Comparison of ENCODE assay signal across 8 mouse cellular contexts in the genomic region with DNA sequence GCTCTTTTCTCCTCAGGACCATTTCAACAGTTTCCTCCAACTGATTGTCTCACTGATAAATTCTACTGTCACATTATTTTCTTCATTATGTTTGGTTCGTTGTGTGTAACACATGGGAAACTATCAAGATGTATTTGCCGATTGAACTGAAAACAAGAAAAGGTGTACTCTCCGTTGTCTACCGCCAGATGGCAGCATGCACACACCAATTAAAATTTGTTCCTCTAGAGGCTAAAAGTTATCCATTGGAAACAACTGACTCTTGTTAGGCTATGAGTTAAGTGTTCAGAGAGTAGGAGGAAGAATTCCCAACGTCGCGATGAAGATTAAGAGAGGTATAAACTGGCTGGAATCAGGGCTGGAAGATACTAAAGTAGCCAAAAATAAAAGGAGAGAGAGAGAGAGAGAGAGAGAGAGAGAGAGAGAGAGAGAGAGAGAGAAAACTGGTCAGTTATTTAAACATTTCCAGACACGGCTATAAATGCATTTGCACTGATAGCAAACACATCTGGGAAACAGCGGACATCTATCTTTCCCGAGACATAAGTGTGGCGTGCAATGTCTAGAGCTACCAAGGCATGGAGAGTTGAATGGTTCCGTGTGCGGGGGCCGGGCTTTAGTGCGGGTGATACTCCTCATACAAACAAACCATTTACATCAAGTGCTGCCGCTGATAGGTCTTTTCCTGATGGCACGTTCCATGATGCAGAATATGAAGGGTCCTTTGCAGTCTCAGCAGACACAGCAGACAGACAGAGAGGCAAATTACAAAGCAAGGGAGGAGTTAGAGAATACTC.
DNase-seq lines count a peak whose midpoint lies in the region; ATAC-seq and TF ChIP-seq lines count a peak whose summit lies in the region.

No protein-coding gene starts in this region.

- WGBS in heart, embryonic 14.5 days: 37% methylated on average over 17 of the region's 17 CpGs
- WGBS in neural tube, embryonic 11.5 days: 45% methylated on average over 17 of the region's 17 CpGs

- peak; percentile 78 for TF ChIP-seq CTCF in left cerebral cortex, adult 2 months (IDR thresholded peaks at IDR 0.05)

- H3K4me1 ChIP-seq in heart, embryonic 14.5 days (ENCODE audit: control insufficient read depth in 2 of 2, insufficient read depth in 2 of 2, low read length in 2 of 2): no peaks in the 10 kb centered on the region
- no peaks in the 10 kb centered on the region for H3K4me1 ChIP-seq in neural tube, embryonic 11.5 days (ENCODE audit: control insufficient read depth, insufficient read depth, low read length)

- no peaks in the 10 kb centered on the region for H3K27me3 ChIP-seq in heart, embryonic 14.5 days (ENCODE audit: control insufficient read depth, insufficient read depth, low read length)
- H3K27me3 ChIP-seq in neural tube, embryonic 11.5 days (ENCODE audit: control insufficient read depth, insufficient read depth, low read length): no peaks in the 10 kb centered on the region

- no peak overlapping the region; the same call in 1 of the 2 replicates for H3K9ac ChIP-seq in heart, embryonic 14.5 days (ENCODE audit: low read length)
- H3K9ac ChIP-seq in neural tube, embryonic 11.5 days (ENCODE audit: low read length): no peak overlapping the region

- H3K9me3 ChIP-seq in heart, embryonic 14.5 days (ENCODE audit: control insufficient read depth, low read length): no peaks in the 10 kb centered on the region
- H3K9me3 ChIP-seq in neural tube, embryonic 11.5 days (ENCODE audit: control insufficient read depth, low read length): no peaks in the 10 kb centered on the region

- H3K4me2 ChIP-seq in heart, embryonic 14.5 days (ENCODE audit: low read length): peak overlapping the region; percentile 47
- H3K4me2 ChIP-seq in neural tube, embryonic 11.5 days (ENCODE audit: low read depth): 0 out of 2 replicates have a peak overlapping the region, but pooled peaks have one; percentile 7

- H3K4me3 ChIP-seq in left cerebral cortex, adult 2 months: no peak overlapping the region
- no peak overlapping the region for H3K4me3 ChIP-seq in heart, embryonic 14.5 days (ENCODE audit: control insufficient read depth in 1 of 2, insufficient read depth in 1 of 2, low read depth in 1 of 2, low read length in 2 of 2)
- H3K4me3 ChIP-seq in neural tube, embryonic 11.5 days (ENCODE audit: low read depth, low read length): no peak overlapping the region

- intact Hi-C loops in left cerebral cortex, adult 2 months (cut with DNase I): loop anchor here (5.0 to 10.0 kb wide), 2 partner anchors 101 to 569 kb away; no protein-coding TSS in a partner anchor
- intact Hi-C loops in left cerebral cortex, postnatal 25 days (cut with DNase I): loop anchor here (2.0 to 10.0 kb wide), 5 partner anchors 101 to 1243 kb away; no protein-coding TSS in a partner anchor

- no peaks in the 10 kb centered on the region for H3K36me3 ChIP-seq in heart, embryonic 14.5 days (ENCODE audit: control insufficient read depth, insufficient read depth, low read length)
- H3K36me3 ChIP-seq in neural tube, embryonic 11.5 days (ENCODE audit: control insufficient read depth, insufficient read depth, low read length): no peaks in the 10 kb centered on the region

- ATAC-seq in heart, embryonic 14.5 days (ENCODE audit: insufficient number of reproducible peaks, insufficient read depth, low FRiP score, low read depth): no peak
- no peak for ATAC-seq in neural tube, embryonic 11.5 days (ENCODE audit: insufficient read depth, low FRiP score, low TSS enrichment)

- no peak overlapping the region for H3K27ac ChIP-seq in left cerebral cortex, adult 2 months
- H3K27ac ChIP-seq in heart, embryonic 14.5 days (replicated peaks in 1 of 2; ENCODE audit: control insufficient read depth in 1 of 2, insufficient read depth in 1 of 2, low read depth in 2 of 2, low read length in 2 of 2): no peak overlapping the region
- no peak overlapping the region for H3K27ac ChIP-seq in neural tube, embryonic 11.5 days (ENCODE audit: low read depth, low read length)

- peak; percentile 47 to 55 for DNase-seq in left cerebral cortex, adult 2 months (ENCODE audit: extremely low spot score in 1 of 2, low spot score in 2 of 2)
- DNase-seq in left cerebral cortex, adult 8-10 months (ENCODE audit: low spot score in 2 of 2): no peak
- peak; percentile 87 for DNase-seq in NIH3T3 (ENCODE audit: low read depth)
- DNase-seq in cerebellum, postnatal 25 days: peak; percentile 39 to 69
- peak; percentile 38 to 60 for DNase-seq in left cerebral cortex, postnatal 25 days (ENCODE audit: low spot score in 2 of 2)
- DNase-seq in neural tube, embryonic 11.5 days (ENCODE audit: low spot score): peak; percentile 68
- DNase-seq in yolk sac, embryonic 10.5 days (ENCODE audit: low spot score): peak; percentile 36

Comparison
In these comparisons a context has a peak if more than half of its experiments do, and no peak if none do; other contexts are left out.
1. DNase-seq: peak in left cerebral cortex, adult 2 months (2 of 2), NIH3T3 (single experiment), cerebellum, postnatal 25 days (2 of 2), left cerebral cortex, postnatal 25 days (2 of 2), neural tube, embryonic 11.5 days (single experiment) and yolk sac, embryonic 10.5 days (single experiment); none in left cerebral cortex, adult 8-10 months (0 of 2).